Mouse (Mus musculus): ENCODE results near the gene Arhgef26. TPM values are rescaled to one million over a fixed set of nuclear protein-coding genes. Genes with fewer than 3 reads are reported as not detected.

Arhgef26 gene
- not detected in 2 replicates for total RNA-seq (2017)

GRCm38 (mm10) chr3:62338044-62338443 lies at the start of gene Arhgef26:
Arhgef26 (plus strand) TSS chr3:62338344.
- no peak for ATAC-seq (replicated peaks; ENCODE audit: low read depth, poor library complexity, severe bottlenecking)

- no peak for ATAC-seq (replicated peaks; ENCODE audit: low read depth, poor library complexity, severe bottlenecking)
These were observed 27.7 kb upstream of the Arhgef26 start for GRCm38 (mm10) chr3:62310493-62310892.

- no peak for ATAC-seq (replicated peaks; ENCODE audit: low read depth, poor library complexity, severe bottlenecking)
These were observed 26.9 kb upstream of the Arhgef26 start for GRCm38 (mm10) chr3:62311224-62311623.

- no peak for ATAC-seq (replicated peaks; ENCODE audit: low read depth, poor library complexity, severe bottlenecking)
These were observed 13.4 kb upstream of the Arhgef26 start for GRCm38 (mm10) chr3:62324708-62325107.

GRCm38 (mm10) chr3:62327903-62328302 lies 10.2 kb upstream of the Arhgef26 start:
- no peak for ATAC-seq (replicated peaks; ENCODE audit: low read depth, poor library complexity, severe bottlenecking)

GRCm38 (mm10) chr3:62338461-62338853 lies 313 bp downstream of the Arhgef26 start:
- ATAC-seq (replicated peaks; ENCODE audit: low read depth, poor library complexity, severe bottlenecking): no peak

GRCm38 (mm10) chr3:62338854-62339515 lies 841 bp downstream of the Arhgef26 start:
- ATAC-seq (replicated peaks; ENCODE audit: low read depth, poor library complexity, severe bottlenecking): peak; percentile 70

- ATAC-seq (replicated peaks; ENCODE audit: low read depth, poor library complexity, severe bottlenecking): peak; percentile 59; the same call in 1 of the 2 replicates
These were observed 1.4 kb downstream of the Arhgef26 start for GRCm38 (mm10) chr3:62339516-62340051.

- no peak for ATAC-seq (replicated peaks; ENCODE audit: low read depth, poor library complexity, severe bottlenecking)
These were observed 2.1 kb downstream of the Arhgef26 start for GRCm38 (mm10) chr3:62340154-62340760.

- no peak for ATAC-seq (replicated peaks; ENCODE audit: low read depth, poor library complexity, severe bottlenecking)
These were observed 2.7 kb downstream of the Arhgef26 start for GRCm38 (mm10) chr3:62340861-62341260.

- no peak for ATAC-seq (replicated peaks; ENCODE audit: low read depth, poor library complexity, severe bottlenecking)
These were observed 3.5 kb downstream of the Arhgef26 start for GRCm38 (mm10) chr3:62341496-62342205.

GRCm38 (mm10) chr3:62348514-62349217 lies 10.5 kb downstream of the Arhgef26 start:
- no peak for ATAC-seq (replicated peaks; ENCODE audit: low read depth, poor library complexity, severe bottlenecking)

- no peak for ATAC-seq (replicated peaks; ENCODE audit: low read depth, poor library complexity, severe bottlenecking)
These were observed 11.2 kb downstream of the Arhgef26 start for GRCm38 (mm10) chr3:62349218-62349897.

GRCm38 (mm10) chr3:62352071-62352470 lies 13.9 kb downstream of the Arhgef26 start:
- no peak for ATAC-seq (replicated peaks; ENCODE audit: low read depth, poor library complexity, severe bottlenecking)

- no peak for ATAC-seq (replicated peaks; ENCODE audit: low read depth, poor library complexity, severe bottlenecking)
These were observed 14.7 kb downstream of the Arhgef26 start for GRCm38 (mm10) chr3:62352876-62353275.

- ATAC-seq (replicated peaks; ENCODE audit: low read depth, poor library complexity, severe bottlenecking): no peak
These were observed 29.7 kb downstream of the Arhgef26 start for GRCm38 (mm10) chr3:62367882-62368281.

- no peak for ATAC-seq (replicated peaks; ENCODE audit: low read depth, poor library complexity, severe bottlenecking)
These were observed 34.7 kb downstream of the Arhgef26 start for GRCm38 (mm10) chr3:62372841-62373240.

GRCm38 (mm10) chr3:62374346-62374745 lies 36.2 kb downstream of the Arhgef26 start:
- no peak for ATAC-seq (replicated peaks; ENCODE audit: low read depth, poor library complexity, severe bottlenecking)

- ATAC-seq (replicated peaks; ENCODE audit: low read depth, poor library complexity, severe bottlenecking): no peak
These were observed 36.7 kb downstream of the Arhgef26 start for GRCm38 (mm10) chr3:62374831-62375230.

- ATAC-seq (replicated peaks; ENCODE audit: low read depth, poor library complexity, severe bottlenecking): no peak
These were observed 38.6 kb downstream of the Arhgef26 start for GRCm38 (mm10) chr3:62376719-62377118.

All from common myeloid progenitor, adult 5-6 weeks (primary cell).